Mouse (Mus musculus) myocyte (in vitro differentiated cells): ENCODE measurements around the gene Hsf2bp.

Source experiments
- CEBPB ChIP-seq: IDR thresholded peaks from 2 replicates; pipeline ENCODE4 v1.6.1; 2011; ENCODE audit warnings: mild to moderate bottlenecking, moderate library complexity; ENCODE audit not compliant: poor library complexity, insufficient read depth, severe bottlenecking
- E2F4 ChIP-seq: IDR thresholded peaks from one replicate; pipeline ENCODE4 v1.6.1; 2011; ENCODE audit warnings: mild to moderate bottlenecking, control low read depth, moderate library complexity; ENCODE audit not compliant: insufficient read depth
- MAX ChIP-seq: IDR thresholded peaks from one replicate; pipeline ENCODE4 v1.6.1; 2011; ENCODE audit warnings: low read depth, mild to moderate bottlenecking, control low read depth
- MYOD1 ChIP-seq, 3 experiments: IDR thresholded peaks; one replicate each; pipeline ENCODE4 v1.6.1; 2011; ENCODE audit warnings: control low read depth in 2 of 3, low read depth in 2 of 3, mild to moderate bottlenecking in 2 of 3, moderate library complexity in 1 of 3; ENCODE audit not compliant: insufficient read length in 2 of 3, control insufficient read depth in 1 of 3
- MYOG ChIP-seq, 3 experiments: IDR thresholded peaks; one replicate each; pipeline ENCODE4 v1.6.1; 2011; ENCODE audit warnings: control low read depth in 2 of 3, low read depth in 2 of 3, mild to moderate bottlenecking in 2 of 3; ENCODE audit not compliant: insufficient read length in 2 of 3, control insufficient read depth in 1 of 3, insufficient read depth in 1 of 3
- POLR2A ChIP-seq: IDR thresholded peaks from one replicate; pipeline ENCODE4 v1.6.1; 2011; ENCODE audit warnings: low read depth, mild to moderate bottlenecking, control low read depth, moderate library complexity; ENCODE audit not compliant: insufficient read length
- POLR2AphosphoS2 ChIP-seq: IDR thresholded peaks from one replicate; pipeline ENCODE4 v1.6.1; 2011; ENCODE audit warnings: low read depth, control low read depth; ENCODE audit not compliant: insufficient read length
- TCF12 ChIP-seq: IDR thresholded peaks from one replicate; pipeline ENCODE4 v1.6.1; 2011; ENCODE audit warnings: mild to moderate bottlenecking, control low read depth; ENCODE audit not compliant: poor library complexity, insufficient read depth, severe bottlenecking
- USF1 ChIP-seq: IDR thresholded peaks from one replicate; pipeline ENCODE4 v1.6.1; 2011; ENCODE audit warnings: low read depth, mild to moderate bottlenecking, control low read depth, moderate library complexity

GRCm38 (mm10) chr17:31966566-31966965 lies 69.6 kb downstream of the Hsf2bp start:
- TF ChIP-seq USF1 = no peak
- no peak for TF ChIP-seq E2F4
- no peak for TF ChIP-seq POLR2A
- no peak for TF ChIP-seq MYOD1 (IDR thresholded peaks at IDR 0.05; ENCODE audit: control insufficient read depth in 1 of 3, insufficient read length in 2 of 3, low read depth in 2 of 3)
- no peak for TF ChIP-seq CEBPB
- no peak for TF ChIP-seq POLR2AphosphoS2
- no peak for TF ChIP-seq TCF12
- no peak for TF ChIP-seq MAX
- TF ChIP-seq MYOG (IDR thresholded peaks at IDR 0.05; ENCODE audit: control insufficient read depth in 1 of 3, insufficient read depth in 1 of 3, insufficient read length in 2 of 3, low read depth in 2 of 3) = no peak
